Mouse (Mus musculus): Measurements from ENCODE around the gene Usp30. TPM values are rescaled to one million over a fixed set of nuclear protein-coding genes. Genes with fewer than 3 reads are reported as not detected.
A peak's percentile ranks its signal among the peaks of the same experiment; 100 is the strongest.

The Usp30 gene
- total RNA-seq, 1 experiment, result 15.8 TPM

- no peaks in the 10 kb centered on the region for H3K9me3 ChIP-seq (ENCODE audit: control insufficient read depth, insufficient read depth, low read depth, low read length)
- H3K4me1 ChIP-seq (ENCODE audit: control insufficient read depth in 2 of 2, insufficient read depth in 2 of 2, low read length in 2 of 2, poor library complexity in 1 of 2), result peaks cover 2 to 19% of the 10 kb centered on the region in 2 experiments; a peak in 2 of 4 replicates
- peak overlapping the region; percentile 56; the same call in 1 of the 2 replicates for H3K27ac ChIP-seq (ENCODE audit: insufficient read depth, low read depth, low read length, poor library complexity, severe bottlenecking)
- no peaks in the 10 kb centered on the region for H3K36me3 ChIP-seq (ENCODE audit: control insufficient read depth, insufficient read depth, low read length, poor library complexity, severe bottlenecking)
- H3K9ac ChIP-seq (ENCODE audit: insufficient read depth, low read depth, low read length, poor library complexity, severe bottlenecking), result no peak overlapping the region
- TF ChIP-seq ZC3H11A (IDR thresholded peaks at IDR 0.05; ENCODE audit: borderline replicate concordance, low read depth, low read length) (no peak), ZNF384 (IDR thresholded peaks at IDR 0.05; ENCODE audit: low read depth, low read length) (peak; percentile 87)
- in situ Hi-C loops (cut with MboI; ENCODE audit: low sequenced_read_pairs in 2 of 2, unreplicated experiment in 2 of 2), result no loop called here
- no peak for DNase-seq (ENCODE audit: low read depth, low spot score)
- peak overlapping the region in 1 of 2 experiments; percentile 52; a peak in 3 of 4 replicates for H3K4me3 ChIP-seq (ENCODE audit: insufficient read depth in 1 of 2, low read depth in 1 of 2, low read length in 2 of 2, poor library complexity in 1 of 2, severe bottlenecking in 1 of 2)
Observed at GRCm38 (mm10) chr5:114152359-114153092, 87.3 kb downstream of the Usp30 start.

GRCm38 (mm10) chr5:114153490-114153889 is 88.2 kb downstream of the Usp30 start:
- peak overlapping the region; percentile 44; the same call in 1 of the 2 replicates for H3K9ac ChIP-seq (ENCODE audit: insufficient read depth, low read depth, low read length, poor library complexity, severe bottlenecking)
- H3K36me3 ChIP-seq (ENCODE audit: control insufficient read depth, insufficient read depth, low read length, poor library complexity, severe bottlenecking), result no peaks in the 10 kb centered on the region
- no peaks in the 10 kb centered on the region for H3K9me3 ChIP-seq (ENCODE audit: control insufficient read depth, insufficient read depth, low read depth, low read length)
- 0 out of 2 replicates have a peak, but pooled peaks have one; percentile 14 for TF ChIP-seq ZC3H11A (IDR thresholded peaks at IDR 0.05; ENCODE audit: borderline replicate concordance, low read depth, low read length)
- TF ChIP-seq HCFC1 (IDR thresholded peaks at IDR 0.05; ENCODE audit: borderline replicate concordance, insufficient read depth, low read length), result no peak
- TF ChIP-seq ZNF384 (IDR thresholded peaks at IDR 0.05; ENCODE audit: low read depth, low read length), result no peak
- TF ChIP-seq MAFK (IDR thresholded peaks at IDR 0.05; ENCODE audit: insufficient read depth, low read depth, low read length), result no peak
- TF ChIP-seq CHD2 (IDR thresholded peaks at IDR 0.05; ENCODE audit: low read depth, low read length), result no peak
- H3K27ac ChIP-seq (ENCODE audit: insufficient read depth, low read depth, low read length, poor library complexity, severe bottlenecking), result peak overlapping the region; percentile 56
- in situ Hi-C loops (cut with MboI; ENCODE audit: low sequenced_read_pairs in 2 of 2, unreplicated experiment in 2 of 2), result no loop called here
- H3K4me3 ChIP-seq (ENCODE audit: insufficient read depth in 1 of 2, low read depth in 1 of 2, low read length in 2 of 2, poor library complexity in 1 of 2, severe bottlenecking in 1 of 2), result peak overlapping the region; percentile 52 to 87
- DNase-seq (ENCODE audit: low read depth, low spot score), result no peak
- peaks cover 2 to 17% of the 10 kb centered on the region in 2 experiments; a peak in 2 of 4 replicates for H3K4me1 ChIP-seq (ENCODE audit: control insufficient read depth in 2 of 2, insufficient read depth in 2 of 2, low read length in 2 of 2, poor library complexity in 1 of 2)

- Histone ChIP-seq H3K4me1 (ENCODE audit: control insufficient read depth in 2 of 2, insufficient read depth in 2 of 2, low read length in 2 of 2, poor library complexity in 1 of 2) (peaks cover 2 to 17% of the 10 kb centered on the region in 2 experiments; a peak in 2 of 4 replicates), H3K9ac (ENCODE audit: insufficient read depth, low read depth, low read length, poor library complexity, severe bottlenecking) (no peak overlapping the region), H3K4me3 (ENCODE audit: insufficient read depth in 1 of 2, low read depth in 1 of 2, low read length in 2 of 2, poor library complexity in 1 of 2, severe bottlenecking in 1 of 2) (no peak overlapping the region), H3K9me3 (ENCODE audit: control insufficient read depth, insufficient read depth, low read depth, low read length) (no peaks in the 10 kb centered on the region), H3K27ac (ENCODE audit: insufficient read depth, low read depth, low read length, poor library complexity, severe bottlenecking) (no peak overlapping the region), H3K36me3 (ENCODE audit: control insufficient read depth, insufficient read depth, low read length, poor library complexity, severe bottlenecking) (no peaks in the 10 kb centered on the region)
- TF ChIP-seq CHD2 (IDR thresholded peaks at IDR 0.05; ENCODE audit: low read depth, low read length), result no peak
- no peak for TF ChIP-seq ZNF384 (IDR thresholded peaks at IDR 0.05; ENCODE audit: low read depth, low read length)
- TF ChIP-seq MAFK (IDR thresholded peaks at IDR 0.05; ENCODE audit: insufficient read depth, low read depth, low read length), result no peak
- TF ChIP-seq HCFC1 (IDR thresholded peaks at IDR 0.05; ENCODE audit: borderline replicate concordance, insufficient read depth, low read length), result no peak
- TF ChIP-seq ZC3H11A (IDR thresholded peaks at IDR 0.05; ENCODE audit: borderline replicate concordance, low read depth, low read length), result no peak
- in situ Hi-C loops (cut with MboI; ENCODE audit: low sequenced_read_pairs in 2 of 2, unreplicated experiment in 2 of 2), result no loop called here
- no peak for DNase-seq (ENCODE audit: low read depth, low spot score)
Observed at GRCm38 (mm10) chr5:114154765-114155164, 89.5 kb downstream of the Usp30 start.

- H3K9ac ChIP-seq (ENCODE audit: insufficient read depth, low read depth, low read length, poor library complexity, severe bottlenecking), result no peak overlapping the region
- DNase-seq (ENCODE audit: low read depth, low spot score), result no peak
- no peak for TF ChIP-seq ZC3H11A (IDR thresholded peaks at IDR 0.05; ENCODE audit: borderline replicate concordance, low read depth, low read length)
- no peak overlapping the region for H3K4me3 ChIP-seq (ENCODE audit: insufficient read depth in 1 of 2, low read depth in 1 of 2, low read length in 2 of 2, poor library complexity in 1 of 2, severe bottlenecking in 1 of 2)
- no peak overlapping the region for H3K27ac ChIP-seq (ENCODE audit: insufficient read depth, low read depth, low read length, poor library complexity, severe bottlenecking)
- no peaks in the 10 kb centered on the region for H3K9me3 ChIP-seq (ENCODE audit: control insufficient read depth, insufficient read depth, low read depth, low read length)
- H3K4me1 ChIP-seq (ENCODE audit: control insufficient read depth in 2 of 2, insufficient read depth in 2 of 2, low read length in 2 of 2, poor library complexity in 1 of 2), result peaks cover 2 to 17% of the 10 kb centered on the region in 2 experiments; a peak in 2 of 4 replicates
- in situ Hi-C loops (cut with MboI; ENCODE audit: low sequenced_read_pairs in 2 of 2, unreplicated experiment in 2 of 2), result no loop called here
- H3K36me3 ChIP-seq (ENCODE audit: control insufficient read depth, insufficient read depth, low read length, poor library complexity, severe bottlenecking), result no peaks in the 10 kb centered on the region
Observed at GRCm38 (mm10) chr5:114155168-114155933, 90.1 kb downstream of the Usp30 start.
